Mouse (Mus musculus) limb, embryonic 11.5 days (tissue): ENCODE data around the gene Gpsm1. TPM values are rescaled to one million over a fixed set of nuclear protein-coding genes. Genes with fewer than 3 reads are reported as not detected.

Experiments
- ATAC-seq: fragments of 200-750 bp; cut with Nextera tagmentation; 2 replicates; pipeline ENCODE4 v1.8.0; 2017; ENCODE audit warnings: low read depth; ENCODE audit not compliant: insufficient number of reproducible peaks, low FRiP score, low TSS enrichment
- DNase-seq: peaks from one replicate; pipeline ENCODE4 v3.0.0-alpha.2; 2015; ENCODE audit warnings: low spot score
- H3K27ac ChIP-seq: fragments of 300-500 bp; sonication (generic); replicated peaks from 2 replicates; pipeline ENCODE4 v1.5.1; 2014; ENCODE audit warnings: low read depth, mild to moderate bottlenecking, low read length
- H3K27me3 ChIP-seq: fragments of 300-500 bp; sonication (generic); 2 replicates; pipeline ENCODE4 v1.6.1; 2014; ENCODE audit warnings: mild to moderate bottlenecking, low read length, mixed read lengths; ENCODE audit not compliant: control insufficient read depth, insufficient read depth
- H3K36me3 ChIP-seq: fragments of 300-500 bp; sonication (generic); 2 replicates; pipeline ENCODE4 v1.6.1; 2014; ENCODE audit warnings: mild to moderate bottlenecking, low read length, moderate library complexity, mixed read lengths; ENCODE audit not compliant: control insufficient read depth, insufficient read depth
- H3K4me1 ChIP-seq: fragments of 300-500 bp; sonication (generic); 2 replicates; pipeline ENCODE4 v1.6.1; 2014; ENCODE audit warnings: low read length, mixed read lengths; ENCODE audit not compliant: control insufficient read depth, insufficient read depth
- H3K4me2 ChIP-seq: fragments of 300-500 bp; sonication (generic); 2 replicates; pipeline ENCODE4 v1.6.1; 2014; ENCODE audit warnings: low read depth, mild to moderate bottlenecking, moderate library complexity; ENCODE audit not compliant: severe bottlenecking
- H3K4me3 ChIP-seq: fragments of 300-500 bp; sonication (generic); 2 replicates; pipeline ENCODE4 v1.5.1; 2014; ENCODE audit warnings: low read depth, low read length
- H3K9ac ChIP-seq: fragments of 300-500 bp; sonication (generic); 2 replicates; pipeline ENCODE4 v1.6.1; 2014; ENCODE audit warnings: mild to moderate bottlenecking, low read length
- H3K9me3 ChIP-seq: fragments of 300-500 bp; sonication (generic); 2 replicates; pipeline ENCODE4 v1.6.1; 2016; ENCODE audit warnings: low read length; ENCODE audit not compliant: control insufficient read depth
- WGBS: fragments of 180-500 bp; shearing (Covaris S2); extraction: QIAGEN DNeasy Blood & Tissue Kit; methylation state at CpG from one replicate; pipeline ENCODE4 v1.1.7; 2014; 5-methylcytosine and 5-hydroxymethylcytosine counted together
- polyA plus RNA-seq: library from polyadenylated mRNA; unstranded; fragments of >200 nt; fragmentation: Nextera tagmentation; extraction: Ambion mirVana; gene quantifications from 2 replicates; pipeline ENCODE4 v1.2.1, GENCODE M21; 2014

Gene Gpsm1
- polyA plus RNA-seq, 1 experiment from 2014 or later = 37.4 TPM

GRCm38 (mm10) chr2:26320245-26321185 lies 5.2 kb downstream of the Gpsm1 start:
- DNase-seq (no peak), ATAC-seq (no peak)
- no peak overlapping the region for H3K4me3 ChIP-seq
- H3K27me3 ChIP-seq = no peaks in the 10 kb centered on the region
- H3K4me1 ChIP-seq = peaks cover 16% of the 10 kb centered on the region
- H3K4me2 ChIP-seq = no peak overlapping the region
- H3K27ac ChIP-seq = no peak overlapping the region
- H3K36me3 ChIP-seq = peaks cover 9% of the 10 kb centered on the region
- H3K9ac ChIP-seq = no peak overlapping the region
- H3K9me3 ChIP-seq = no peaks in the 10 kb centered on the region
- 89% methylated on average over 14 of the region's 14 CpGs for WGBS

GRCm38 (mm10) chr2:26323589-26324325 lies 8.4 kb downstream of the Gpsm1 start:
- Histone ChIP-seq H3K27me3 (no peaks in the 10 kb centered on the region), H3K9me3 (no peaks in the 10 kb centered on the region)
- ATAC-seq = no peak

GRCm38 (mm10) chr2:26324917-26325316 lies 9.6 kb downstream of the Gpsm1 start:
- ATAC-seq = no peak
- Histone ChIP-seq H3K27me3 (no peaks in the 10 kb centered on the region), H3K9me3 (no peaks in the 10 kb centered on the region), H3K9ac (no peak overlapping the region), H3K4me2 (no peak overlapping the region), H3K4me1 (no peaks in the 10 kb centered on the region), H3K27ac (no peak overlapping the region), H3K36me3 (peaks cover 26% of the 10 kb centered on the region), H3K4me3 (no peak overlapping the region)
- WGBS = 73% methylated on average over 2 of the region's 2 CpGs
- DNase-seq = no peak

More at GRCm38 (mm10) chr2:26323589-26324325, 8.4 kb downstream of the Gpsm1 start:
- whole genome bisulfite sequencing = 84% methylated on average over 13 of the region's 13 CpGs
- Histone ChIP-seq H3K4me2 (no peak overlapping the region), H3K4me3 (no peak overlapping the region), H3K36me3 (peaks cover 26% of the 10 kb centered on the region), H3K9ac (no peak overlapping the region), H3K27ac (no peak overlapping the region), H3K4me1 (no peaks in the 10 kb centered on the region)
- no peak for DNase-seq

- Histone ChIP-seq H3K27ac (no peak overlapping the region), H3K4me2 (no peak overlapping the region), H3K36me3 (peaks cover 26% of the 10 kb centered on the region), H3K27me3 (no peaks in the 10 kb centered on the region), H3K9ac (no peak overlapping the region), H3K9me3 (no peaks in the 10 kb centered on the region), H3K4me3 (no peak overlapping the region), H3K4me1 (no peaks in the 10 kb centered on the region)
- WGBS = 70% methylated on average over 15 of the region's 15 CpGs
- ATAC-seq = no peak
- DNase-seq = peak; percentile 75
These were observed 10.3 kb downstream of the Gpsm1 start for GRCm38 (mm10) chr2:26325386-26326181.

- Histone ChIP-seq H3K9ac (no peak overlapping the region), H3K9me3 (no peaks in the 10 kb centered on the region), H3K4me2 (no peak overlapping the region), H3K27me3 (no peaks in the 10 kb centered on the region), H3K36me3 (peaks cover 26% of the 10 kb centered on the region), H3K4me1 (no peaks in the 10 kb centered on the region), H3K4me3 (no peak overlapping the region), H3K27ac (no peak overlapping the region)
- ATAC-seq (no peak), DNase-seq (no peak)
- 86% methylated on average over 4 of the region's 4 CpGs for WGBS
These were observed 12.5 kb downstream of the Gpsm1 start for GRCm38 (mm10) chr2:26327852-26328251.

GRCm38 (mm10) chr2:26329402-26329801 lies 14.1 kb downstream of the Gpsm1 start:
- no peak overlapping the region for H3K27ac ChIP-seq
- no peaks in the 10 kb centered on the region for H3K4me1 ChIP-seq
- no peaks in the 10 kb centered on the region for H3K27me3 ChIP-seq
- no peak overlapping the region for H3K4me3 ChIP-seq
- no peaks in the 10 kb centered on the region for H3K9me3 ChIP-seq
- ATAC-seq (no peak), DNase-seq (no peak)
- no peak overlapping the region for H3K4me2 ChIP-seq
- no peak overlapping the region for H3K9ac ChIP-seq
- 64% methylated on average over 8 of the region's 8 CpGs for WGBS
- H3K36me3 ChIP-seq = peaks cover 20% of the 10 kb centered on the region

- H3K4me2 ChIP-seq = no peak overlapping the region
- ATAC-seq = no peak
- WGBS = 93% methylated on average over 4 of the region's 4 CpGs
These were observed 14.7 kb downstream of the Gpsm1 start for GRCm38 (mm10) chr2:26330056-26330468.

GRCm38 (mm10) chr2:26330702-26331101 lies 15.4 kb downstream of the Gpsm1 start:
- no peak for ATAC-seq
- Histone ChIP-seq H3K4me3 (no peak overlapping the region), H3K27ac (no peak overlapping the region), H3K27me3 (no peaks in the 10 kb centered on the region), H3K9me3 (no peaks in the 10 kb centered on the region), H3K4me1 (no peaks in the 10 kb centered on the region), H3K4me2 (no peak overlapping the region), H3K36me3 (peaks cover 17% of the 10 kb centered on the region), H3K9ac (no peak overlapping the region)
- no peak for DNase-seq
- WGBS = 75% methylated on average over 6 of the region's 6 CpGs

More at GRCm38 (mm10) chr2:26330056-26330468, 14.7 kb downstream of the Gpsm1 start:
- Histone ChIP-seq H3K36me3 (peaks cover 17% of the 10 kb centered on the region), H3K4me1 (no peaks in the 10 kb centered on the region), H3K4me3 (no peak overlapping the region), H3K9me3 (no peaks in the 10 kb centered on the region), H3K27me3 (no peaks in the 10 kb centered on the region), H3K9ac (no peak overlapping the region), H3K27ac (no peak overlapping the region)
- DNase-seq = no peak
